Mouse (Mus musculus) midbrain, embryonic 14.5 days (tissue): ENCODE results near the gene Tas2r135. TPM values are rescaled to one million over a fixed set of nuclear protein-coding genes. Genes with fewer than 3 reads are reported as not detected.

ENCODE experiments used
- ATAC-seq: fragments of 200-750 bp; cut with Nextera tagmentation; 2 replicates; pipeline ENCODE4 v1.8.0; 2017; ENCODE audit warnings: moderate number of reproducible peaks, moderate library complexity; ENCODE audit not compliant: low FRiP score, low TSS enrichment
- DNase-seq: peaks from one replicate; pipeline ENCODE4 v3.0.0-alpha.2; 2015
- H3K27ac ChIP-seq: fragments of 300-500 bp; sonication (generic); replicated peaks from 2 replicates; pipeline ENCODE4 v1.5.1; 2014; ENCODE audit warnings: mild to moderate bottlenecking, low read depth, low read length, moderate library complexity
- H3K27me3 ChIP-seq: fragments of 300-500 bp; sonication (generic); 2 replicates; pipeline ENCODE4 v1.6.1; 2014; ENCODE audit warnings: low read length, control low read depth, mixed read lengths; ENCODE audit not compliant: control insufficient read depth, insufficient read depth
- H3K36me3 ChIP-seq: fragments of 300-500 bp; sonication (generic); 2 replicates; pipeline ENCODE4 v1.6.1; 2014; ENCODE audit warnings: low read length, control low read depth; ENCODE audit not compliant: control insufficient read depth, insufficient read depth
- H3K4me1 ChIP-seq: fragments of 300-500 bp; sonication (generic); 2 replicates; pipeline ENCODE4 v1.6.1; 2014; ENCODE audit warnings: mild to moderate bottlenecking, antibody characterized with exemption, low read length, control low read depth; ENCODE audit not compliant: control insufficient read depth, insufficient read depth
- H3K4me2 ChIP-seq: fragments of 300-500 bp; sonication (generic); 2 replicates; pipeline ENCODE4 v1.6.1; 2014; ENCODE audit warnings: mild to moderate bottlenecking, low read length, moderate library complexity
- H3K4me3 ChIP-seq: fragments of 300-500 bp; sonication (generic); replicated peaks from 2 replicates; pipeline ENCODE4 v1.5.1; 2014; ENCODE audit warnings: low read depth, low read length
- H3K9ac ChIP-seq: fragments of 300-500 bp; sonication (generic); replicated peaks from 2 replicates; pipeline ENCODE4 v1.6.1; 2014; ENCODE audit warnings: mild to moderate bottlenecking, low read length, moderate library complexity
- H3K9me3 ChIP-seq: fragments of 300-500 bp; sonication (generic); 2 replicates; pipeline ENCODE4 v1.6.1; 2016; ENCODE audit warnings: low read length, control low read depth, mixed read lengths; ENCODE audit not compliant: control insufficient read depth
- WGBS: fragments of 180-500 bp; shearing (Covaris S2); extraction: QIAGEN DNeasy Blood & Tissue Kit; methylation state at CpG from one replicate; pipeline ENCODE4 v1.1.7; 2014; 5-methylcytosine and 5-hydroxymethylcytosine counted together
- polyA plus RNA-seq: library from polyadenylated mRNA; unstranded; fragments of >200 nt; fragmentation: Nextera tagmentation; extraction: Ambion mirVana; gene quantifications from 2 replicates; pipeline ENCODE4 v1.2.1, GENCODE M21; 2014

The Tas2r135 gene
- polyA plus RNA-seq, 1 experiment from 2014 or later = not detected

- 57% methylated on average over 1 of the region's 1 CpGs for WGBS
- peaks cover 32% of the 10 kb centered on the region for H3K36me3 ChIP-seq
- H3K9me3 ChIP-seq = no peaks in the 10 kb centered on the region
- no peaks in the 10 kb centered on the region for H3K4me1 ChIP-seq
- ATAC-seq (no peak), DNase-seq (no peak)
- no peak overlapping the region for H3K27ac ChIP-seq
- no peak overlapping the region for H3K4me3 ChIP-seq
- no peak overlapping the region for H3K9ac ChIP-seq
- H3K27me3 ChIP-seq = no peaks in the 10 kb centered on the region
- no peak overlapping the region for H3K4me2 ChIP-seq
These were observed 43.2 kb upstream of the Tas2r135 start for GRCm38 (mm10) chr6:42362074-42362473.

GRCm38 (mm10) chr6:42362497-42362896 lies 42.7 kb upstream of the Tas2r135 start:
- no peak overlapping the region for H3K4me3 ChIP-seq

GRCm38 (mm10) chr6:42362974-42363373 lies 42.3 kb upstream of the Tas2r135 start:
- Histone ChIP-seq H3K4me3 (no peak overlapping the region), H3K4me2 (no peak overlapping the region), H3K9me3 (no peaks in the 10 kb centered on the region), H3K27me3 (no peaks in the 10 kb centered on the region), H3K36me3 (peaks cover 23% of the 10 kb centered on the region), H3K4me1 (no peaks in the 10 kb centered on the region), H3K9ac (no peak overlapping the region), H3K27ac (no peak overlapping the region)
- WGBS = 56% methylated on average over 3 of the region's 3 CpGs
- DNase-seq (no peak), ATAC-seq (no peak)

More at GRCm38 (mm10) chr6:42362497-42362896, 42.7 kb upstream of the Tas2r135 start:
- Histone ChIP-seq H3K36me3 (peaks cover 28% of the 10 kb centered on the region), H3K4me1 (no peaks in the 10 kb centered on the region), H3K9ac (no peak overlapping the region), H3K27ac (no peak overlapping the region), H3K27me3 (no peaks in the 10 kb centered on the region), H3K4me2 (no peak overlapping the region), H3K9me3 (no peaks in the 10 kb centered on the region)
- 68% methylated on average over 1 of the region's 1 CpGs for WGBS
- peak; percentile 38 for ATAC-seq
- DNase-seq = no peak

DNA sequence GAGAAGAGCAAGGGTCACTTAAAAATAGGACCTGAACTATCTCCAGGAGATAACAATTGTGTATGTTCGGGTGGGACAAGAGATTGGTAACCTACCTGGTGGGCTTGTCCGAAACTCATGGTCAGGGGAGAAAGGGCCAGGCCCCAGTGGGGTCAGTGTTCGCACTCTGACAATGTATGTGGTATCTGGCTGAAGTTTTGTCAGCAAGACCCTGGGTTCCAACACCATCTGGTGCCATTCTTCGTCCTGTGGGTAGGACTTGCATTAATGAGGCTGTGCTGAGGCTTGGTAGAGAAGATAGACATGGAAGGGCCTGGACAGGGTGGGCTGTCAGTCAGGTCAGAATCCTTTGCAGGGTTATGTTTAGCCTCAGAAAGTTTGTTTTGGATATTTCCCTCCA lies 41.2 kb upstream of the Tas2r135 start:
- WGBS = 85% methylated on average over 4 of the region's 4 CpGs
- Histone ChIP-seq H3K36me3 (peaks cover 14% of the 10 kb centered on the region), H3K27me3 (no peaks in the 10 kb centered on the region), H3K27ac (no peak overlapping the region), H3K4me1 (no peaks in the 10 kb centered on the region), H3K4me2 (no peak overlapping the region), H3K9ac (no peak overlapping the region), H3K4me3 (no peak overlapping the region), H3K9me3 (no peaks in the 10 kb centered on the region)
- DNase-seq = no peak
- ATAC-seq = no peak

DNA sequence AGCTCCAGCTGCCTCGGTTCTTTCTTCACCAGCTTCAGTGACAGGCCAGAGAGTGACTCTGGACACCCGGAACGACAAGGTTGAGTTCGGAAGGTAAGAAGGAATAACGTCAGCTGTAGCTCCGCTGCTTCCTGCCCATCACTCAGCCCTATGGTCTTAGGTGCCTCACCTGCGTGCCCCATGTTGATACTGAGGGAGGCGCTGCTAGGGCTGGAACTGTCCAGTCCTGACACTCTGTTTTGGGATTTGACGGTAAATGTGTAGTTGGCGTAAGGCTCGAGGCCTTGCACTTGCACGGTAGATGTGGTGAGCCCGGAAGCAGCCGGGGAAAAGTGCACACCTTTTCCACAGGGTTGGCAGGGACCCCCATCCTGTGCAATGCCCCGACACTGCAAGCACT lies 40.6 kb upstream of the Tas2r135 start:
- peaks cover 8% of the 10 kb centered on the region; the same call in 1 of the 2 replicates for H3K36me3 ChIP-seq
- DNase-seq = no peak
- 93% methylated on average over 15 of the region's 15 CpGs for WGBS
- ATAC-seq = no peak
- no peaks in the 10 kb centered on the region for H3K27me3 ChIP-seq
- H3K4me3 ChIP-seq = no peak overlapping the region
- no peaks in the 10 kb centered on the region for H3K4me1 ChIP-seq
- H3K27ac ChIP-seq = no peak overlapping the region
- no peak overlapping the region for H3K4me2 ChIP-seq
- H3K9ac ChIP-seq = no peak overlapping the region
- H3K9me3 ChIP-seq = no peaks in the 10 kb centered on the region

DNA sequence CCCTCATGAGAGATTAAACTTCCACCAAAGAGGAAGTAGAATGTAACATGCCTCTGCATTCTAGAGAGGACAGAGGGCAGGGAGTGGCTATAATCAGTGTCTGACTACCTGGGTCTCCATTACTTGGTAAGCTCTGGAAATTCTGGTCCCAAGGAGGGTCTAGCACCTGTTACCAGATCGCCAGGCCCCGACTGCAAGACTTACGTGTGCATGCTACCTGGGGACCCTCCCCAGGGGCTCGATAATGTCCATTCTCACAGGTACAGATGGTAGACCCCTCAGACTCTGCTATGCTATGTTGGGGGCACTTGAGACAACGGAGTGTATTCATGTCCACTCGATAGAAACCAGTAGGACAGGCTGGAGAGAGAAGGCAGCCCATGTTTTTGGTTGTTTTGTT lies 40.0 kb upstream of the Tas2r135 start:
- Histone ChIP-seq H3K9me3 (no peaks in the 10 kb centered on the region), H3K4me1 (no peaks in the 10 kb centered on the region), H3K4me2 (no peak overlapping the region), H3K27ac (no peak overlapping the region), H3K9ac (no peak overlapping the region), H3K27me3 (no peaks in the 10 kb centered on the region), H3K4me3 (no peak overlapping the region), H3K36me3 (peaks cover 3% of the 10 kb centered on the region; the same call in 1 of the 2 replicates)
- WGBS = 85% methylated on average over 6 of the region's 6 CpGs
- no peak for ATAC-seq
- DNase-seq = no peak

DNA sequence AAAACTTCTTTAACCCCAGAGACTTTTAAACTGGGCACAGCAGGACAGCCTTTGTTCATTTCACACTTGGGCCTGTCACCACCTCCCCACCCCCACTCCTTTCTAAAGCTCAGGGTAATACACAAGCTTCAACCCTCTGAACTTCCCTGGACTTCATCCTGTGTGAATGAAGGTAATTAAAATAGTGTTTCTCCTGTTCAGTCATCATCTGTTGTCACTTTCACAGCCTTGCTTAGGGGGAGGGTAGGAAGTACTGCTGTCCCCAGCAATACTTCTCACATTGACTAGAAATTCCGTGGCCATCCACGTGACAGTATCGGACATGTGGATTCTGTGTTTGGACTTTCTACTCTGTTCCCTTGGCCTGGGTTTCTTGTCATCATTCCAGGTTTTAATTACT lies 35.4 kb upstream of the Tas2r135 start:
- H3K9ac ChIP-seq = no peak overlapping the region
- peaks cover 13% of the 10 kb centered on the region for H3K4me1 ChIP-seq
- ATAC-seq = no peak
- no peak overlapping the region for H3K4me2 ChIP-seq
- no peaks in the 10 kb centered on the region for H3K36me3 ChIP-seq
- H3K27ac ChIP-seq = no peak overlapping the region
- no peak for DNase-seq
- WGBS = 4% methylated on average over 3 of the region's 3 CpGs
- H3K9me3 ChIP-seq = no peaks in the 10 kb centered on the region
- no peak overlapping the region for H3K4me3 ChIP-seq
- 0 out of 2 replicates have a peak, but pooled peaks cover 5% of the 10 kb centered on the region for H3K27me3 ChIP-seq

DNA sequence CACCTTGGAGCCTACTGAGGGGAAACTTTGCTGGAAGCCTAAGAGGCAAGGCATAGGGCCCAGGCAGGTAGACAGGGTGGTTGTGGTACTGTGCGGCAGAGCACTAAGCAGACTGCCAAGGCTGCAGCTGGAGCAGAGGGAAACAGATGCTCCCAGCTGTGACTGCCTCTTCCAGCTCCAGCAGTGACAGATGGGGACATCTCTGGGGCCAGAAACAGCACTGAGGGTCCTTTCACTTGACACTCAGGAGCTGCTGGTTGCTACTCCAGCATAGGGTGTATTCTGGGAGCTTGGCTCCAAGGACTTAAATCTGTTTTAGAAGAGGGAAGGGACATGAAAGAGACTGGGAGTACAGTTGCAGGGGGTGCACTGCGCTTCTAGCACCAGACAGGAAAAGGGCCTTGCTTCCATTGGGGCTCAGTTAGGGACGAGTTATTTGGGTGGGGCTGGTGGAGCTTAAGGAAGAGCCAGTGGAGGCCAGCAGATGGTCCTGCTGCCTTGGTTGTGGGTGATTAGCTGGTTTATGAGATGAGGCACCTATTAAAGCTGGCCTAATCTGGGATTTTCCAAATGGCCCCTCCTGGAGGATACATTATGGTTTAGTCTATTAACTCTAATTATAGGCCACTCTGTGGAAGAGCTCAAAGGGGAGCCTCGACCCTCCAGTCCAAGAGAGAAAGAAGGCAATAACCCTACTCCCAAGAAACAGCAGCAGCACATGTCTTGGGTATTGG lies 34.4 kb upstream of the Tas2r135 start:
- no peak overlapping the region for H3K4me2 ChIP-seq
- H3K27me3 ChIP-seq = 0 out of 2 replicates have a peak, but pooled peaks cover 5% of the 10 kb centered on the region
- ATAC-seq = no peak
- WGBS = 51% methylated on average over 4 of the region's 4 CpGs
- peaks cover 13% of the 10 kb centered on the region for H3K4me1 ChIP-seq
- no peak overlapping the region for H3K4me3 ChIP-seq
- H3K27ac ChIP-seq = no peak overlapping the region
- DNase-seq = no peak
- no peak overlapping the region for H3K9ac ChIP-seq
- no peaks in the 10 kb centered on the region for H3K36me3 ChIP-seq
- no peaks in the 10 kb centered on the region for H3K9me3 ChIP-seq

GRCm38 (mm10) chr6:42372001-42372400 lies 33.2 kb upstream of the Tas2r135 start:
- Histone ChIP-seq H3K4me2 (no peak overlapping the region), H3K36me3 (no peaks in the 10 kb centered on the region), H3K9me3 (no peaks in the 10 kb centered on the region), H3K27me3 (0 out of 2 replicates have a peak, but pooled peaks cover 5% of the 10 kb centered on the region), H3K9ac (no peak overlapping the region), H3K27ac (no peak overlapping the region), H3K4me3 (no peak overlapping the region), H3K4me1 (peaks cover 13% of the 10 kb centered on the region)
- DNase-seq (no peak), ATAC-seq (no peak)
- 8% methylated on average over 3 of the region's 3 CpGs for WGBS
